Mouse (Mus musculus) brain, embryonic 14.5 days (tissue): ENCODE data around the gene Sipa1l2.

Experiments
- CTCF ChIP-seq: fragments of 200-500 bp; IDR thresholded peaks from 2 replicates; pipeline ENCODE4 v1.5.1; 2012; ENCODE audit warnings: inconsistent platforms, mild to moderate bottlenecking, moderate library complexity, borderline replicate concordance; ENCODE audit not compliant: insufficient read depth, insufficient read length; ENCODE audit errors: extremely low read depth
- POLR2A ChIP-seq: fragments of 200-500 bp; IDR thresholded peaks from 2 replicates; pipeline ENCODE4 v1.6.1; 2012; ENCODE audit warnings: mild to moderate bottlenecking, inconsistent platforms, borderline replicate concordance; ENCODE audit not compliant: poor library complexity, insufficient read depth, insufficient read length, severe bottlenecking; ENCODE audit errors: extremely low read depth

DNA sequence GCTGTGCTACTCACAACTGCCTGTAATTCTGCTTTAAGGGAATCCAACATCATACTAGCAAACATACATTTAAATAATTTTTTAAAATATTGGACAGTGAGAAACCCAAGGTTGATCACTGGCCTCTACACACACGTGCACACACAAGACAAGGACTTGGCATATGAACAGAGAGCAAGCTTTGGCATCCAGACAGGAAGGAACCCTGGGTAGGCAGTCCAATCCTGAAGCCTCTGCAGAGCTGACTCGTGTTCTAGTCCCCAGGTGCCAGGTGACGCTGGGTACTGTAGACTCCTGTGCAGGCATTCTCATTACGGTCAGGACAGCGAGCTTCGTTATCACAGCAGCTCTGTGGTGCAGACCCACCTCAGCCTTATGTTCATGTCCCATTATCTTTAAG lies 60.4 kb downstream of the Sipa1l2 start:
- TF ChIP-seq CTCF (no peak), POLR2A (no peak)
